Mouse (Mus musculus): ENCODE measurements at regions not wholly inside any gene's neighbourhood (a gene's known extent, or its start where the extent isn't known, plus 50 kb on each side); places are given as distances from the start of the nearest gene placed in this dataset.
A peak's percentile ranks its signal among the peaks of the same experiment; 100 is the strongest.

DNA sequence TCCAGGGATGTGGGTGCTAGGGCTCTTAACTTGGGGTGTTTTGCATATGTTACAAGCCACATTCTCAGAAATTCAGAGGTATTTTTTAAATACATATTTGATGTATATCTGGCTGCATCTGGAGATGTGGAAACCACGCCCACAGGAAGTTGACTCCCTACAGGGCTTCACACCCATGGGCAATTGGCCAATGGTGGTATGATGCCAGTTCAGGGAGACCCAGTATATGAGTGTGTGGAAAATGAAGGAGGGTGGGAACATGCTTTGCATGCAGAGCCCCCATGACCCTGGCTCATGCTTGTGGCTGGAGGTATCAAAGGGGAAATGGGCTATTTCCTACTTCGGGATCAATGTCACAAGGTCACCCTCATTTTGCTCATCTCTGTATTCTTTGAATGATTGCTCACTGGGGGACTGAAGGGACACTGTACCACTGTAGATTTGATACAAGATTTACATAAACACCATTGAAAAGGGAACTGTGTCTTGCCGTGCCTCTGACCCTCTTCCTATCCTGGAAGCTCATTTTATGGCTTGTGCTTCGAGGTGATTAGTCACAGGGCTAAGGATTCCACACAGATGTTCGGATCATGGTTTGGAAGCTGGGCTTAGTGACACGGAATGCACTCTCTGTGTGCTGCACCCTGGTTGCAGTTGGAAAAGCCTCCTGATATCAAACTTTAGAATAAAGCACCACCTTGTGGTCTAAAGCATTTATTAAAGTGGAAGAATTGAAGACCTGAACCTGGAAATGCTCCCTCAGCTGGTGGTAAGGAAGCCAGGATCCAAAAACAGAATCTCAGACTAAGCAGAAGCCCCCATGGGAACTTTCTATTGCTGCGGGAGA lies 56.8 kb upstream of the Edn1 start:
- H3K4me2 ChIP-seq (ENCODE audit: low read depth, low read length), result no peak overlapping the region

DNA sequence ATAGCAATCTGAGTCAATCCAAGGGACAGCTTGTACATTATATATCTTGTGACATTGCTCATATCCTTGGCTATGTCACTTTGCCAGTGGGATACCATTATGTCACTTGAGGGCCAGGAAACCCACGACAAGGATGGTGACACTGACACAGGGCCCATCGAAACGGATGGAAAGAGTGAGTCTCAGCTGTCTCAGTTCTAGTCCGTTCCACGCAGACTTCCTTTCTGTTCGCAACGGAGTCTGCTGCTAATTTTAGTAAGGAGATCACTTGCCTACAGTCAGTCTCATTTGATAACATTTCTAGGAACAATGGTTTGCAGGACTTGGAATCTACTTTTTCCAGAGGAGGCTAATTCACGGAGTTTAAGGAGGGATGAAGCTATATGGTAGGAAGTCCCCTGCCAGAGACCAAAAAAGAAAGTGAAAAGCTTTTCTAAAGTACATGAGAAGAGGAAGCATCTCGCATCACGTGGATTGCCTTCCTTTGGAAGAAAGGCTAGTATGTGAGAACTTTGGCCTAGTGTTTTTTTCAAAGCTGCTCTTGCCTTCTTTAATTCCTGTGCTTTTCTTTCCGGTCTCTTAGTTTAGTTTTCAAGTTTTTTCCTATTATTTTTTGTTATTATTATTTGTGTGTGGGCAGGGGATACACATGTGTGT lies 55.4 kb upstream of the Edn1 start:
- Histone ChIP-seq H3K4me1 (ENCODE audit: control insufficient read depth, insufficient read depth, low read length) (no peaks in the 10 kb centered on the region), H3K4me3 (replicated peaks; ENCODE audit: low read length) (0 out of 2 replicates have a peak overlapping the region, but pooled peaks have one; percentile 5), H3K9ac (ENCODE audit: low read length) (no peak overlapping the region), H3K36me3 (ENCODE audit: control insufficient read depth, insufficient read depth, low read length) (no peaks in the 10 kb centered on the region), H3K27me3 (ENCODE audit: control insufficient read depth, insufficient read depth, low read length) (no peaks in the 10 kb centered on the region), H3K27ac (ENCODE audit: low read length) (no peak overlapping the region), H3K4me2 (ENCODE audit: low read depth, low read length) (no peak overlapping the region), H3K9me3 (replicated peaks; ENCODE audit: control insufficient read depth, low read length) (no peaks in the 10 kb centered on the region)
- 74% methylated on average over 11 of the region's 11 CpGs for WGBS
- no peak for ATAC-seq (ENCODE audit: insufficient read depth, low FRiP score)

More for the DNA sequence above, 56.8 kb upstream of the Edn1 start:
- Histone ChIP-seq H3K4me1 (ENCODE audit: control insufficient read depth, insufficient read depth, low read length) (no peaks in the 10 kb centered on the region), H3K9me3 (replicated peaks; ENCODE audit: control insufficient read depth, low read length) (no peaks in the 10 kb centered on the region), H3K36me3 (ENCODE audit: control insufficient read depth, insufficient read depth, low read length) (no peaks in the 10 kb centered on the region), H3K9ac (ENCODE audit: low read length) (no peak overlapping the region), H3K27me3 (ENCODE audit: control insufficient read depth, insufficient read depth, low read length) (no peaks in the 10 kb centered on the region), H3K27ac (ENCODE audit: low read length) (no peak overlapping the region), H3K4me3 (replicated peaks; ENCODE audit: low read length) (no peak overlapping the region)
- ATAC-seq (ENCODE audit: insufficient read depth, low FRiP score), result peak; percentile 44; the same call in 1 of the 2 replicates
- WGBS, result 44% methylated on average over 7 of the region's 7 CpGs

Data from stomach, embryonic 16.5 days (tissue).